Mouse (Mus musculus) cortical plate, adult 2 months (tissue): ENCODE results near the gene Heg1.

Experiments used
- CTCF ChIP-seq: fragments of 200-500 bp; IDR thresholded peaks from 2 replicates; pipeline ENCODE4 v1.5.1; 2011; ENCODE audit warnings: mild to moderate bottlenecking, control low read depth, low read length; ENCODE audit not compliant: insufficient read depth; ENCODE audit errors: extremely low read depth
- POLR2A ChIP-seq: fragments of 200-500 bp; IDR thresholded peaks from 2 replicates; pipeline ENCODE4 v1.6.1; 2011; ENCODE audit warnings: mild to moderate bottlenecking, low read length, control low read depth; ENCODE audit not compliant: insufficient read depth; ENCODE audit errors: extremely low read depth

GRCm38 (mm10) chr16:33818413-33819165 is 134.4 kb downstream of the Heg1 start:
- no peak for TF ChIP-seq POLR2A
- TF ChIP-seq CTCF, result no peak
